Comparison of ENCODE assay signal across 1 mouse cellular context in the genomic region with DNA sequence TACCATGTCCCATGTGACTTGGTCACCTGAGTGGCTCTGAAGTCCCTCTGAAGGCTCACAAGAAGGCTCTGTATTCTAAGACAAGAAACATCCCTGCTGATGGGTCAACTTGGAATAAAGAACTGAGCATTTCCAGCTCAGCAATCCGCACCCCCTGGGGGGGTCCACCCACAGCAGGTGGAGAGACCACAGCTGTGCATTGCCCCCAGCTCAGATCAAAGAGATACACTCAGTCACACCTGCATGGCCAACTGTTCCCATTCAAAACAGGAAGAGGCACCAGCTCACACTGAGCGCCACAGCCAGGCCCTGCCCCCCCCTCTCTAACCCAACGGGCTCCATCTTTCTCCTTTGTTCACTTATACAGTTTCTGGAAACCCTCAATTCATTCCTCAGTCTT.
TF ChIP-seq lines count a peak whose summit lies in the region.

No protein-coding gene starts in this region.

TF ChIP-seq in MEL, 35 proteins besides CTCF, POLR2A, EP300 and RAD21 (continued from another document):
- TF ChIP-seq MXI1 (IDR thresholded peaks at IDR 0.05; ENCODE audit: low read depth, low read length) = no peak
TF ChIP-seq in MEL: peak in this region for 1.
